Mouse (Mus musculus) G1E-ER4 (cell line): ENCODE results near the gene Bmp15. TPM values are rescaled to one million over a fixed set of nuclear protein-coding genes. Genes with fewer than 3 reads are reported as not detected.

Experiments used
- GATA1 ChIP-seq: IDR thresholded peaks from one replicate; pipeline ENCODE4 v1.8.0; 2012; ENCODE audit warnings: low read length, inconsistent platforms
- polyA plus RNA-seq: library from polyadenylated mRNA; stranded (reverse); fragments of >175 nt; gene quantifications from 2 replicates; pipeline ENCODE4 v1.2.3, GENCODE M21; 2012

The Bmp15 gene
- polyA plus RNA-seq = not detected in 2 replicates

DNA sequence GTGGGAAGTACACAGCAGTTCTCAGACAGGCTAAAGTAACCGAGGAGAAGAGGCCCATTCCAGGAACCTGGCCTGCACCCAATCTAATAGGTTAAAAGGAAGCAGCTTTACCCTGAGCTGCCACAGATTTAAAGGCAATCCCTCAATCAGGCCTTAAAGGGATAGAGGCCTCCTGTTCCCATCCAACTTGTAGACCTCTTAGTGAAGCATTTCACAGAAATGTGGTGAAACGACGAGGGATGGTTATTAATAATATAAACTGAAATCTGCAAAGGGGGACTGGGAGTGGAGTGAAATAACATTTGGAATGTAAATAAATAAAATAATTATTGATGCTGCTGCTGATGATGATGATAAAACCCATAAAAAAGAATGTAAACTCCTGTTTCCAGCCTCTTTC lies at the start of gene Bmp15:
Gene Bmp15 (minus strand): TSS at position 101 of the 400 bp plus-strand sequence.
- no peak for TF ChIP-seq GATA1

DNA sequence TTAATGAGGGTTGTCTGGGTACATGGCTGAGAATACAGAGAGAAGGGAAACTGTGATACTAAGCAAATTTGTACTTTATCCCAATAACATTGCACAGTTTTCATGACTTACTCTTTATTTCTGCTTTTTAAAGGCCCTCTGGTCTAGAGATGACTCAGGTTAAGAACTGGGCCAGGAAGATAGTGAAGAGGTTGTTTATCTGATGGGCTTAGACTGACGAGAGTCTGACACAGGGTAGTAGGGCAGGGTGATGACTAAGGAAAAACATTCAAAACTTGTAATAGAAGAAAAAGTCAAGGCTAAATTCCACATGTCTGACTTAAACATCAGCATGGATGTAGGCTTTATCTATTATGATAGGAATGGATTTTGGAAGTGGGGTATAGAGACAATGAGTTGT lies 48.3 kb upstream of the Bmp15 start:
- no peak for TF ChIP-seq GATA1

GRCm38 (mm10) chrX:6357503-6358114 lies 37.1 kb upstream of the Bmp15 start:
- TF ChIP-seq GATA1 = no peak

- no peak for TF ChIP-seq GATA1
Observed at GRCm38 (mm10) chrX:6356876-6357275, 36.4 kb upstream of the Bmp15 start.

GRCm38 (mm10) chrX:6345273-6345959 lies 24.9 kb upstream of the Bmp15 start:
- no peak for TF ChIP-seq GATA1

DNA sequence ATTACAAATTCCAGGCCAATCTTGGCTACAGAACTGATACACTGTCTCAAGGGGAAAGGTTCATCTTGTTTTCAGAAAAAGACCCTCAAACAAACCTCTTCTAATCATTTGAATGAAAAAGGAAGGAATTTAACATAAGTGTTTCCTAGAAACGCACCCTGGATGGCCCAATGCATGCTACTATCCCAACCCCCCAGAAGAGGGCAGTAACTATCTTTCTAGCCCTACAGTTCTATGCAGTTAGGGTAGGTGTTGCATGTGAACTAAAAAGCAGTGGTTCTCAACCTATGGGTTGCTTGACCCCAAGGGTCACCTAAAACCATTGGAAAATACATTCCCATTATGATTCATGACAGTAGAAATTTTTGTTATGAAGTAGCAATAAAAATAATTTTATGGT lies 3.5 kb upstream of the Bmp15 start:
- TF ChIP-seq GATA1 = no peak

- TF ChIP-seq GATA1 = no peak
Observed at GRCm38 (mm10) chrX:6317747-6318146, 2.8 kb downstream of the Bmp15 start.

Other genes starting within 250 kb of the Bmp15 start
- gene AU022751, start 237.3 kb downstream of the Bmp15 start, polyA plus RNA-seq = not detected in 2 replicates
- gene Nudt10, start 147.7 kb downstream of the Bmp15 start, polyA plus RNA-seq = not detected in 2 replicates
- not detected in 2 replicates for gene Shroom4, start 79.1 kb upstream of the Bmp15 start, polyA plus RNA-seq